Mouse (Mus musculus) lung, adult 2 months (tissue): ENCODE data around the gene Ccndbp1. TPM values are rescaled to one million over a fixed set of nuclear protein-coding genes. Genes with fewer than 3 reads are reported as not detected.

Experiments
- DNase-seq: peaks from one replicate; pipeline ENCODE4 v3.0.0; 2022
- H3K4me1 ChIP-seq: fragments of 200-500 bp; 2 replicates; pipeline ENCODE4 v1.6.1; 2011; ENCODE audit warnings: low read length; ENCODE audit not compliant: control insufficient read depth, insufficient read depth
- H3K4me3 ChIP-seq: fragments of 200-500 bp; replicated peaks from 2 replicates; pipeline ENCODE3; 2011; ENCODE audit warnings: low read depth, mild to moderate bottlenecking, control low read depth, low read length; ENCODE audit errors: extremely low read depth
- CTCF ChIP-seq: fragments of 200-500 bp; IDR thresholded peaks from 2 replicates; pipeline ENCODE4 v1.5.1; 2011; ENCODE audit warnings: mild to moderate bottlenecking, low read length, control low read depth; ENCODE audit not compliant: insufficient read depth
- POLR2A ChIP-seq: fragments of 200-500 bp; IDR thresholded peaks from 2 replicates; pipeline ENCODE4 v1.6.1; 2011; ENCODE audit warnings: low read depth, mild to moderate bottlenecking, control low read depth, low read length, borderline replicate concordance; ENCODE audit errors: extremely low read depth
- WGBS: fragments of 180-500 bp; shearing (Covaris S2); methylation state at CpG from one replicate; pipeline ENCODE4 v1.1.7; 2018; 5-methylcytosine and 5-hydroxymethylcytosine counted together
- polyA plus RNA-seq: library from polyadenylated mRNA; depleted of rRNA; stranded (reverse); fragments of >200 nt; gene quantifications from 2 replicates; pipeline ENCODE4 v1.2.3, GENCODE M21; 2012

Gene Ccndbp1
- polyA plus RNA-seq, 1 experiment = 28.5 TPM

- TF ChIP-seq CTCF (no peak), POLR2A (no peak)
- DNase-seq = no peak
- Histone ChIP-seq H3K4me3 (no peak overlapping the region), H3K4me1 (peaks cover 4% of the 10 kb centered on the region; the same call in 1 of the 2 replicates)
- 21% methylated on average over 5 of the region's 5 CpGs for WGBS
Measured at GRCm38 (mm10) chr2:120972964-120973363, 35.2 kb upstream of the Ccndbp1 start.

GRCm38 (mm10) chr2:120976308-120976707 lies 31.9 kb upstream of the Ccndbp1 start:
- TF ChIP-seq POLR2A (no peak), CTCF (0 out of 2 replicates have a peak, but pooled peaks have one; percentile 15)
- no peak for DNase-seq
- H3K4me3 ChIP-seq = no peak overlapping the region
- H3K4me1 ChIP-seq = no peaks in the 10 kb centered on the region
- WGBS = 58% methylated on average over 4 of the region's 4 CpGs

- peak; percentile 81 for DNase-seq
- 1% methylated on average over 71 of the region's 71 CpGs for WGBS
- TF ChIP-seq CTCF (no peak), POLR2A (peak; percentile 51)
- Histone ChIP-seq H3K4me3 (peak within 1 kb of the TSS; percentile 92), H3K4me1 (no peaks in the 10 kb centered on the region)
Measured at GRCm38 (mm10) chr2:120976990-120977925, 30.9 kb upstream of the Ccndbp1 start, which contains the start of gene Tmem62. Gene Tmem62, plus strand, starts transcription at chr2:120977017.

- Histone ChIP-seq H3K4me3 (peak overlapping the region; percentile 92), H3K4me1 (no peaks in the 10 kb centered on the region)
- no peak for DNase-seq
- WGBS = 71% methylated on average over 8 of the region's 8 CpGs
- TF ChIP-seq POLR2A (no peak), CTCF (no peak)
Measured at GRCm38 (mm10) chr2:120977926-120978692, 30.1 kb upstream of the Ccndbp1 start.

- no peak overlapping the region for H3K4me3 ChIP-seq
- no peak for DNase-seq
- TF ChIP-seq POLR2A = no peak
- no peak for TF ChIP-seq CTCF
- WGBS = 56% methylated on average over 2 of the region's 2 CpGs
- no peaks in the 10 kb centered on the region for H3K4me1 ChIP-seq
Measured at GRCm38 (mm10) chr2:120978693-120979037, 29.5 kb upstream of the Ccndbp1 start.

- Histone ChIP-seq H3K4me1 (no peaks in the 10 kb centered on the region), H3K4me3 (no peak overlapping the region)
- no peak for TF ChIP-seq CTCF
- no peak for TF ChIP-seq POLR2A
- WGBS = 74% methylated on average over 1 of the region's 1 CpGs
- DNase-seq = no peak
Measured at GRCm38 (mm10) chr2:120979819-120980218, 28.4 kb upstream of the Ccndbp1 start.

GRCm38 (mm10) chr2:120980861-120981260 lies 27.3 kb upstream of the Ccndbp1 start:
- Histone ChIP-seq H3K4me1 (no peaks in the 10 kb centered on the region), H3K4me3 (no peak overlapping the region)
- DNase-seq = no peak
- 50% methylated on average over 2 of the region's 2 CpGs for WGBS
- no peak for TF ChIP-seq POLR2A
- TF ChIP-seq CTCF = no peak

- WGBS = 69% methylated on average over 2 of the region's 2 CpGs
- Histone ChIP-seq H3K4me3 (no peak overlapping the region), H3K4me1 (no peaks in the 10 kb centered on the region)
- TF ChIP-seq POLR2A (no peak), CTCF (no peak)
- DNase-seq = no peak
Measured at GRCm38 (mm10) chr2:120983611-120984010, 24.6 kb upstream of the Ccndbp1 start.

GRCm38 (mm10) chr2:120985241-120985640 lies 23.0 kb upstream of the Ccndbp1 start:
- H3K4me3 ChIP-seq = no peak overlapping the region
- no peak for TF ChIP-seq POLR2A
- TF ChIP-seq CTCF = peak; percentile 21; the same call in 1 of the 2 replicates
- DNase-seq = no peak
- H3K4me1 ChIP-seq = no peaks in the 10 kb centered on the region
- 97% methylated on average over 1 of the region's 1 CpGs for WGBS
